In genomic region chr8:71629781-71630212, GRCm38 (mm10) we compare ENCODE assay signal across 9 mouse cellular contexts. TPM values are rescaled to one million over a fixed set of nuclear protein-coding genes. Genes with fewer than 3 reads are reported as not detected.
DNase-seq lines count a peak whose midpoint lies in the region; ATAC-seq and TF ChIP-seq lines count a peak whose summit lies in the region.
"Had no signal": no experiment of that assay in that cellular context is flagged by ENCODE, and none has a peak within 500 bp of the region (broad histone marks: within the 10 kb centered on the region; RNA-seq: fewer than 3 reads in every experiment).

No protein-coding gene starts in this region.

- H3K79me2 ChIP-seq in liver, adult 2 months (ENCODE audit: control insufficient read depth, insufficient read depth, low read length), result no peaks in the 10 kb centered on the region

- H3K9me3 ChIP-seq in forebrain, embryonic 15.5 days, result no peaks in the 10 kb centered on the region
- no peaks in the 10 kb centered on the region; the same call in 1 of the 2 replicates for H3K9me3 ChIP-seq in hindbrain, embryonic 13.5 days
- 0 out of 2 replicates have a peak, but pooled peaks cover 9% of the 10 kb centered on the region for H3K9me3 ChIP-seq in neural tube, embryonic 13.5 days

- H3K27ac ChIP-seq in forebrain, embryonic 15.5 days (replicated peaks), result peak overlapping the region; percentile 72; the same call in 1 of the 2 replicates
- peak overlapping the region; percentile 86 for H3K27ac ChIP-seq in hindbrain, embryonic 13.5 days
- no peak overlapping the region; the same call in 1 of the 2 replicates for H3K27ac ChIP-seq in liver, adult 2 months (replicated peaks; ENCODE audit: insufficient read depth, low read depth, low read length)
- peak overlapping the region; percentile 80; the same call in 1 of the 2 replicates for H3K27ac ChIP-seq in neural tube, embryonic 13.5 days (replicated peaks)

- H3K4me1 ChIP-seq in forebrain, embryonic 15.5 days, result peaks cover 27% of the 10 kb centered on the region
- peaks cover 29% of the 10 kb centered on the region for H3K4me1 ChIP-seq in hindbrain, embryonic 13.5 days (replicated peaks)
- peaks cover 4% of the 10 kb centered on the region; the same call in 1 of the 2 replicates for H3K4me1 ChIP-seq in liver, adult 2 months (ENCODE audit: control insufficient read depth, insufficient read depth, low read length)
- H3K4me1 ChIP-seq in neural tube, embryonic 13.5 days (replicated peaks), result peaks cover 36% of the 10 kb centered on the region

- H3K9ac ChIP-seq in forebrain, embryonic 15.5 days (replicated peaks), result peak overlapping the region; percentile 61
- peak overlapping the region; percentile 80 for H3K9ac ChIP-seq in hindbrain, embryonic 13.5 days
- 0 out of 2 replicates have a peak overlapping the region, but pooled peaks have one; percentile 33 for H3K9ac ChIP-seq in liver, adult 2 months (ENCODE audit: low read depth, low read length)
- peak overlapping the region; percentile 78 for H3K9ac ChIP-seq in neural tube, embryonic 13.5 days

- peak overlapping the region; percentile 90 for H3K4me2 ChIP-seq in forebrain, embryonic 15.5 days (replicated peaks)
- H3K4me2 ChIP-seq in hindbrain, embryonic 13.5 days, result peak overlapping the region; percentile 90
- H3K4me2 ChIP-seq in neural tube, embryonic 13.5 days, result peak overlapping the region; percentile 90

- H3K36me3 ChIP-seq in forebrain, embryonic 15.5 days, result peaks cover 14% of the 10 kb centered on the region
- peaks cover 30% of the 10 kb centered on the region for H3K36me3 ChIP-seq in hindbrain, embryonic 13.5 days
- H3K36me3 ChIP-seq in liver, adult 2 months (ENCODE audit: control insufficient read depth, insufficient read depth, low read length), result no peaks in the 10 kb centered on the region
- peaks cover 31% of the 10 kb centered on the region for H3K36me3 ChIP-seq in neural tube, embryonic 13.5 days

- TF ChIP-seq CTCF in liver, adult 2 months (IDR thresholded peaks at IDR 0.05; ENCODE audit: low read depth, low read length), result no peak

- DNase-seq in cerebellum, adult 8-10 months, result no peak
- DNase-seq in adrenal gland, postnatal 36 days, result peak; percentile 73 to 80
- DNase-seq in liver, adult 2 months (ENCODE audit: extremely low read depth, low read depth, low spot score), result peak; percentile 13
- DNase-seq in frontal cortex, postnatal 36 days (ENCODE audit: low spot score in 2 of 2), result no peak

- ATAC-seq in cerebellum, adult (ENCODE audit: insufficient number of reproducible peaks, low FRiP score, low TSS enrichment), result 0 out of 2 replicates have a peak, but pooled peaks have one; percentile 3
- peak; percentile 34 for ATAC-seq in forebrain, embryonic 15.5 days (replicated peaks)
- peak; percentile 26 for ATAC-seq in hindbrain, embryonic 13.5 days (ENCODE audit: low FRiP score)
- peak; percentile 41; the same call in 1 of the 2 replicates for ATAC-seq in neural tube, embryonic 13.5 days (ENCODE audit: low read depth)

- WGBS in forebrain, embryonic 15.5 days, result 3% methylated on average over 25 of the region's 25 CpGs
- 3% methylated on average over 25 of the region's 25 CpGs for WGBS in hindbrain, embryonic 13.5 days
- WGBS in liver, adult 2 months, result 12% methylated on average over 25 of the region's 25 CpGs
- WGBS in neural tube, embryonic 13.5 days, result 4% methylated on average over 25 of the region's 25 CpGs

- H3K4me3 ChIP-seq in forebrain, embryonic 15.5 days, result peak overlapping the region; percentile 50
- H3K4me3 ChIP-seq in hindbrain, embryonic 13.5 days, result peak overlapping the region; percentile 47
- peak overlapping the region; percentile 45; the same call in 1 of the 2 replicates for H3K4me3 ChIP-seq in liver, adult 2 months (ENCODE audit: insufficient read depth, low read depth, low read length)
- peak overlapping the region; percentile 47 for H3K4me3 ChIP-seq in neural tube, embryonic 13.5 days

- no peak for TF ChIP-seq POLR2A in liver, adult 2 months (IDR thresholded peaks at IDR 0.05; ENCODE audit: extremely low read depth, insufficient read depth, low read length)

- H3K27me3 ChIP-seq in forebrain, embryonic 15.5 days, result peaks cover 17% of the 10 kb centered on the region
- H3K27me3 ChIP-seq in hindbrain, embryonic 13.5 days, result peaks cover 48% of the 10 kb centered on the region
- H3K27me3 ChIP-seq in liver, adult 2 months (ENCODE audit: control insufficient read depth, insufficient read depth, low read length), result 0 out of 2 replicates have a peak, but pooled peaks cover 3% of the 10 kb centered on the region
- H3K27me3 ChIP-seq in neural tube, embryonic 13.5 days, result peaks cover 48% of the 10 kb centered on the region
- H3K27me3 ChIP-seq: CH12.LX had no signal

RNA-seq across cellular contexts. Expression of gene Colgalt1, which starts 19.0 kb away (rescaled TPM):
- total RNA-seq in adrenal gland, postnatal 36 days (2021), result 10 to 100 TPM; 57.4 to 61.8 TPM
- polyA plus RNA-seq in forebrain, embryonic 15.5 days (2015; fragmentation: Nextera tagmentation; extraction: Ambion mirVana), result 54.3 and 56.2 TPM in 2 replicates
- polyA plus RNA-seq in hindbrain, embryonic 13.5 days (2015; fragmentation: Nextera tagmentation; extraction: Ambion mirVana), result 57.5 and 63.2 TPM in 2 replicates
- total RNA-seq in liver, adult 2 months (2014; rRNA removed), result 43.2 and 55.0 TPM in 2 replicates
- 65.3 and 77.3 TPM in 2 replicates for polyA plus RNA-seq in liver, adult 2 months (2012; rRNA removed)
- polyA plus RNA-seq in neural tube, embryonic 13.5 days (2015; fragmentation: Nextera tagmentation; extraction: Ambion mirVana), result 66.8 and 67.2 TPM in 2 replicates

RNA-seq across cellular contexts. Expression of gene Fam129c, which starts 32.3 kb away (rescaled TPM):
- 1 to 10 TPM; 1.8 to 3.7 TPM for total RNA-seq in adrenal gland, postnatal 36 days (2021)
- polyA plus RNA-seq in forebrain, embryonic 15.5 days (2015; fragmentation: Nextera tagmentation; extraction: Ambion mirVana), result 4.9 and 5.5 TPM in 2 replicates
- 6.9 and 8.2 TPM in 2 replicates for polyA plus RNA-seq in hindbrain, embryonic 13.5 days (2015; fragmentation: Nextera tagmentation; extraction: Ambion mirVana)
- 0.92 and 1.3 TPM in 2 replicates for total RNA-seq in liver, adult 2 months (2014; rRNA removed)
- polyA plus RNA-seq in liver, adult 2 months (2012; rRNA removed), result 0.73 and 2.1 TPM in 2 replicates
- 7.8 and 8.5 TPM in 2 replicates for polyA plus RNA-seq in neural tube, embryonic 13.5 days (2015; fragmentation: Nextera tagmentation; extraction: Ambion mirVana)

RNA-seq across cellular contexts. Expression of gene Pgls, which starts 37.8 kb away (rescaled TPM):
- 100 to 1,000 TPM; 137 to 165 TPM for total RNA-seq in adrenal gland, postnatal 36 days (2021)
- 191 TPM in 2 replicates for polyA plus RNA-seq in forebrain, embryonic 15.5 days (2015; fragmentation: Nextera tagmentation; extraction: Ambion mirVana)
- polyA plus RNA-seq in hindbrain, embryonic 13.5 days (2015; fragmentation: Nextera tagmentation; extraction: Ambion mirVana), result 197 and 204 TPM in 2 replicates
- 111 and 113 TPM in 2 replicates for total RNA-seq in liver, adult 2 months (2014; rRNA removed)
- 119 and 124 TPM in 2 replicates for polyA plus RNA-seq in liver, adult 2 months (2012; rRNA removed)
- 191 and 213 TPM in 2 replicates for polyA plus RNA-seq in neural tube, embryonic 13.5 days (2015; fragmentation: Nextera tagmentation; extraction: Ambion mirVana)

RNA-seq across cellular contexts. Expression of gene Unc13a, which starts 41.8 kb away (rescaled TPM):
- 1 to 10 TPM; 4.6 to 7.3 TPM for total RNA-seq in adrenal gland, postnatal 36 days (2021)
- 23.3 and 23.6 TPM in 2 replicates for polyA plus RNA-seq in forebrain, embryonic 15.5 days (2015; fragmentation: Nextera tagmentation; extraction: Ambion mirVana)
- 18.0 and 18.9 TPM in 2 replicates for polyA plus RNA-seq in hindbrain, embryonic 13.5 days (2015; fragmentation: Nextera tagmentation; extraction: Ambion mirVana)
- 0.09 and 0.20 TPM in 2 replicates for total RNA-seq in liver, adult 2 months (2014; rRNA removed)
- polyA plus RNA-seq in liver, adult 2 months (2012; rRNA removed), result 0.15 and 0.72 TPM in 2 replicates
- 16.6 and 17.7 TPM in 2 replicates for polyA plus RNA-seq in neural tube, embryonic 13.5 days (2015; fragmentation: Nextera tagmentation; extraction: Ambion mirVana)

RNA-seq across cellular contexts. Expression of gene Jak3, which starts 46.3 kb away (rescaled TPM):
- total RNA-seq in adrenal gland, postnatal 36 days (2021), result 10 to 100 TPM; 11.3 to 13.0 TPM
- polyA plus RNA-seq in forebrain, embryonic 15.5 days (2015; fragmentation: Nextera tagmentation; extraction: Ambion mirVana), result 2.9 and 3.3 TPM in 2 replicates
- 3.5 TPM in 2 replicates for polyA plus RNA-seq in hindbrain, embryonic 13.5 days (2015; fragmentation: Nextera tagmentation; extraction: Ambion mirVana)
- total RNA-seq in liver, adult 2 months (2014; rRNA removed), result 4.0 and 4.6 TPM in 2 replicates
- 5.7 and 7.9 TPM in 2 replicates for polyA plus RNA-seq in liver, adult 2 months (2012; rRNA removed)
- 3.9 and 4.0 TPM in 2 replicates for polyA plus RNA-seq in neural tube, embryonic 13.5 days (2015; fragmentation: Nextera tagmentation; extraction: Ambion mirVana)

Comparison
In these comparisons a context has a peak if more than half of its experiments do, and no peak if none do; other contexts are left out.
1. DNase-seq: peak in adrenal gland, postnatal 36 days (2 of 2) and liver, adult 2 months (single experiment); none in cerebellum, adult 8-10 months (single experiment) and frontal cortex, postnatal 36 days (0 of 2).
2. Peak in every context shown above with its lines, with median percentiles within 50 percentile points of each other: ATAC-seq, H3K4me2 ChIP-seq, H3K4me3 ChIP-seq and H3K9ac ChIP-seq.